Mouse (Mus musculus): ENCODE results near the gene A530084C06Rik.

DNA sequence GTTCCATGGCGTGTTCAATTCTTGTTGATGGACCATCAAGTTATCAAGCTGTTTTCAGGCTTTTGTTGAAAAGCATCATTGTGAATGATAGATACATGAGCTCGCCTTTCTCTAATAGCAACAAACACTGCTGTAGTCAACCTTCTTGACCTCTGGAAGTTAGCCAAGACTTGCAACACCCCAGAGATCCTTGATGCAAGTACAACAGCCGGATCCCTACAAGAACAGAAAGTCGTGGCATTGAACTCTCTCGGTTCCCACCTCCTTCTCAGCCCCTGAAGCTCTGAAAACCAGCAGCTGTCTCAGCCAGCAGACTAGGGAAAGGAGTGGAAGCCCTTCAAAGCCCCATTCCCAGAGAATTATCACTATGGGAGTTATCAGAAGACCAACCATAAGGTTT is 28.2 kb upstream of the A530084C06Rik start:
- no peak for TF ChIP-seq CTCF (IDR thresholded peaks at IDR 0.05; ENCODE audit: low read depth, low read length)
- TF ChIP-seq POLR2A (IDR thresholded peaks at IDR 0.05; ENCODE audit: extremely low read depth, insufficient read depth, low read length): no peak
